Comparison of ENCODE assay signal across 17 mouse cellular contexts in genomic region chr14:24862661-24863060, GRCm38 (mm10).
DNase-seq lines count a peak whose midpoint lies in the region; ATAC-seq and TF ChIP-seq lines count a peak whose summit lies in the region.
"Had no signal": no experiment of that assay in that cellular context is flagged by ENCODE, and none has a peak within 500 bp of the region (broad histone marks: within the 10 kb centered on the region; RNA-seq: fewer than 3 reads in every experiment).

No protein-coding gene starts in this region.

- no peak for ATAC-seq in heart, embryonic 13.5 days (ENCODE audit: extremely low read depth, insufficient number of reproducible peaks, low FRiP score, low TSS enrichment)
- no peak for ATAC-seq in kidney, embryonic 14.5 days (ENCODE audit: low FRiP score, low TSS enrichment)
- ATAC-seq in stomach, embryonic 15.5 days (ENCODE audit: insufficient read depth, low FRiP score, low read depth) = 0 out of 2 replicates have a peak, but pooled peaks have one; percentile 13
- no peak for ATAC-seq in stomach, postnatal 0 days (ENCODE audit: low FRiP score, low TSS enrichment)
- ATAC-seq: forebrain, embryonic 13.5 days; inflammation-experienced regulatory T-cells, adult 6 months had no signal

- no peak for TF ChIP-seq EP300 in stomach, postnatal 0 days (optimal IDR thresholded peaks at IDR 0.05)

- no peak overlapping the region for H3K9ac ChIP-seq in heart, embryonic 13.5 days
- no peak overlapping the region for H3K9ac ChIP-seq in kidney, embryonic 14.5 days (ENCODE audit: low read depth, low read length)
- H3K9ac ChIP-seq in stomach, embryonic 15.5 days = no peak overlapping the region
- no peak overlapping the region for H3K9ac ChIP-seq in stomach, postnatal 0 days (ENCODE audit: low read length)
- H3K9ac ChIP-seq: embryonic facial prominence, embryonic 13.5 days; forebrain, embryonic 13.5 days had no signal

- peaks cover 50% of the 10 kb centered on the region for H3K4me1 ChIP-seq in heart, embryonic 13.5 days
- H3K4me1 ChIP-seq in kidney, embryonic 14.5 days (ENCODE audit: control insufficient read depth, insufficient read depth, low read length) = no peaks in the 10 kb centered on the region
- peaks cover 7% of the 10 kb centered on the region; the same call in 1 of the 2 replicates for H3K4me1 ChIP-seq in stomach, embryonic 15.5 days
- H3K4me1 ChIP-seq in stomach, postnatal 0 days (replicated peaks; ENCODE audit: control insufficient read depth, insufficient read depth) = no peaks in the 10 kb centered on the region

- TF ChIP-seq CTCF in stomach, postnatal 0 days (IDR thresholded peaks at IDR 0.05; ENCODE audit: low read depth) = no peak

- no peak overlapping the region for H3K4me3 ChIP-seq in heart, embryonic 13.5 days
- H3K4me3 ChIP-seq in kidney, embryonic 14.5 days (ENCODE audit: low read length) = no peak overlapping the region
- no peak overlapping the region for H3K4me3 ChIP-seq in stomach, embryonic 15.5 days (replicated peaks)
- H3K4me3 ChIP-seq in stomach, postnatal 0 days (ENCODE audit: low read depth, low read length) = no peak overlapping the region
- H3K4me3 ChIP-seq: embryonic facial prominence, embryonic 13.5 days; forebrain, embryonic 13.5 days; gastrocnemius, adult 2 months had no signal

- H3K4me2 ChIP-seq in heart, embryonic 13.5 days = no peak overlapping the region
- H3K4me2 ChIP-seq in kidney, embryonic 14.5 days (replicated peaks; ENCODE audit: low read depth, low read length) = no peak overlapping the region
- no peak overlapping the region for H3K4me2 ChIP-seq in stomach, embryonic 15.5 days
- H3K4me2 ChIP-seq in stomach, postnatal 0 days (replicated peaks; ENCODE audit: low read depth) = no peak overlapping the region
- H3K4me2 ChIP-seq: embryonic facial prominence, embryonic 13.5 days; forebrain, embryonic 13.5 days had no signal

- H3K36me3 ChIP-seq in heart, embryonic 13.5 days = no peaks in the 10 kb centered on the region
- H3K36me3 ChIP-seq in kidney, embryonic 14.5 days (ENCODE audit: control insufficient read depth, insufficient read depth, low read length) = no peaks in the 10 kb centered on the region
- no peaks in the 10 kb centered on the region for H3K36me3 ChIP-seq in stomach, embryonic 15.5 days
- no peaks in the 10 kb centered on the region for H3K36me3 ChIP-seq in stomach, postnatal 0 days (ENCODE audit: control insufficient read depth, insufficient read depth, low read length)
- H3K36me3 ChIP-seq: embryonic facial prominence, embryonic 13.5 days had no signal

- H3K27ac ChIP-seq in heart, embryonic 13.5 days (replicated peaks) = peak overlapping the region; percentile 28; the same call in 1 of the 2 replicates
- no peak overlapping the region for H3K27ac ChIP-seq in kidney, embryonic 14.5 days (ENCODE audit: low read depth, low read length)
- no peak overlapping the region for H3K27ac ChIP-seq in stomach, embryonic 15.5 days
- no peak overlapping the region for H3K27ac ChIP-seq in stomach, postnatal 0 days (replicated peaks)
- H3K27ac ChIP-seq: embryonic facial prominence, embryonic 13.5 days; forebrain, embryonic 13.5 days; gastrocnemius, adult 2 months had no signal

- DNase-seq in heart, adult 8-10 months (ENCODE audit: low spot score) = no peak
- peak; percentile 7 for DNase-seq in kidney, postnatal 10 days
- no peak for DNase-seq in stomach, postnatal 0 days (ENCODE audit: low spot score)
- DNase-seq: adrenal gland, adult 2 months; adrenal gland, postnatal 25 days; cerebellum, adult 18-20 months; cerebellum, adult 9-11 months; cerebellum, postnatal 36 days; gastrocnemius, adult 2 months; gastrocnemius, postnatal 25 days; heart, postnatal 10 days had no signal

- no peaks in the 10 kb centered on the region for H3K27me3 ChIP-seq in heart, embryonic 13.5 days (replicated peaks)
- no peaks in the 10 kb centered on the region for H3K27me3 ChIP-seq in kidney, embryonic 14.5 days (ENCODE audit: control insufficient read depth, insufficient read depth, low read length)
- no peaks in the 10 kb centered on the region for H3K27me3 ChIP-seq in stomach, embryonic 15.5 days (replicated peaks)
- no peaks in the 10 kb centered on the region for H3K27me3 ChIP-seq in stomach, postnatal 0 days (ENCODE audit: control insufficient read depth, insufficient read depth, low read length)
- H3K27me3 ChIP-seq: embryonic facial prominence, embryonic 13.5 days; forebrain, embryonic 13.5 days had no signal

- H3K9me3 ChIP-seq in heart, embryonic 13.5 days = no peaks in the 10 kb centered on the region
- H3K9me3 ChIP-seq in kidney, embryonic 14.5 days (ENCODE audit: control insufficient read depth, low read length) = no peaks in the 10 kb centered on the region
- no peaks in the 10 kb centered on the region for H3K9me3 ChIP-seq in stomach, embryonic 15.5 days
- no peaks in the 10 kb centered on the region for H3K9me3 ChIP-seq in stomach, postnatal 0 days (ENCODE audit: control insufficient read depth, low read length)
- H3K9me3 ChIP-seq: embryonic facial prominence, embryonic 13.5 days; forebrain, embryonic 13.5 days had no signal

- 83% methylated on average over 7 of the region's 7 CpGs for WGBS in heart, embryonic 13.5 days
- 69% methylated on average over 7 of the region's 7 CpGs for WGBS in kidney, embryonic 14.5 days
- WGBS in stomach, embryonic 15.5 days = 67% methylated on average over 6 of the region's 7 CpGs
- WGBS in stomach, postnatal 0 days = 58% methylated on average over 7 of the region's 7 CpGs
